Mouse (Mus musculus): Measurements from ENCODE around the gene Abcc2. TPM values are rescaled to one million over a fixed set of nuclear protein-coding genes. Genes with fewer than 3 reads are reported as not detected.

Abcc2 gene
- polyA plus RNA-seq, 1 experiment from 2014 or later: not detected

DNA sequence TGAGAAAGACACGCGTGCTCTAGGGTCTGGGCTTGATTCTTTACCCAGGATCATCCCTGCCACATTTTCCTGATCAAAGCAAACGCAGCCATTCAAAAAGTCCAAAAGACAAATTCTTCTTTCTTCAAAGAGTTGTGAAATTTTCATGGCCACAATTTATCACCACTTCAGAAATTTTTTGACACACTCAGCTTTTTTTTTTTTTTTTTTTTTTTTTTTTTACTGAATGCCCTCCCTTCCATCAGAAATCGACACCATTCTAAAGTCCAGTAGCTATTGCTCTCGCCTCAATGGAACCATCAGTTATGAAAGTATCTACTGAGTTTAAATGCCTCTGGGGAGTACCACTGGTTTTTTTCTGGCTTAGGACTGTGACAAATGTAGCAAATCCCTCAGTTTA lies 1.6 kb upstream of the Abcc2 start:
- no peak for ATAC-seq (ENCODE audit: insufficient number of reproducible peaks, insufficient read depth, low FRiP score, low TSS enrichment, low read depth)
- no peaks in the 10 kb centered on the region for H3K27me3 ChIP-seq
- no peaks in the 10 kb centered on the region for H3K9me3 ChIP-seq
- no peak overlapping the region for H3K9ac ChIP-seq (replicated peaks)
- no peak overlapping the region for H3K27ac ChIP-seq
- H3K4me3 ChIP-seq (replicated peaks): no peak overlapping the region
- WGBS: 82% methylated on average over 5 of the region's 5 CpGs
- H3K36me3 ChIP-seq: no peaks in the 10 kb centered on the region
- no peak overlapping the region for H3K4me2 ChIP-seq
- H3K4me1 ChIP-seq (replicated peaks): no peaks in the 10 kb centered on the region

GRCm38 (mm10) chr19:43784761-43785160 lies 2.8 kb downstream of the Abcc2 start:
- WGBS: 59% methylated on average over 8 of the region's 8 CpGs
- no peaks in the 10 kb centered on the region for H3K4me1 ChIP-seq (replicated peaks)
- no peak overlapping the region for H3K4me2 ChIP-seq
- H3K27ac ChIP-seq: no peak overlapping the region
- no peak overlapping the region for H3K4me3 ChIP-seq (replicated peaks)
- ATAC-seq (ENCODE audit: insufficient number of reproducible peaks, insufficient read depth, low FRiP score, low TSS enrichment, low read depth): no peak
- no peaks in the 10 kb centered on the region for H3K27me3 ChIP-seq
- no peaks in the 10 kb centered on the region for H3K9me3 ChIP-seq
- H3K36me3 ChIP-seq: no peaks in the 10 kb centered on the region
- H3K9ac ChIP-seq (replicated peaks): no peak overlapping the region

DNA sequence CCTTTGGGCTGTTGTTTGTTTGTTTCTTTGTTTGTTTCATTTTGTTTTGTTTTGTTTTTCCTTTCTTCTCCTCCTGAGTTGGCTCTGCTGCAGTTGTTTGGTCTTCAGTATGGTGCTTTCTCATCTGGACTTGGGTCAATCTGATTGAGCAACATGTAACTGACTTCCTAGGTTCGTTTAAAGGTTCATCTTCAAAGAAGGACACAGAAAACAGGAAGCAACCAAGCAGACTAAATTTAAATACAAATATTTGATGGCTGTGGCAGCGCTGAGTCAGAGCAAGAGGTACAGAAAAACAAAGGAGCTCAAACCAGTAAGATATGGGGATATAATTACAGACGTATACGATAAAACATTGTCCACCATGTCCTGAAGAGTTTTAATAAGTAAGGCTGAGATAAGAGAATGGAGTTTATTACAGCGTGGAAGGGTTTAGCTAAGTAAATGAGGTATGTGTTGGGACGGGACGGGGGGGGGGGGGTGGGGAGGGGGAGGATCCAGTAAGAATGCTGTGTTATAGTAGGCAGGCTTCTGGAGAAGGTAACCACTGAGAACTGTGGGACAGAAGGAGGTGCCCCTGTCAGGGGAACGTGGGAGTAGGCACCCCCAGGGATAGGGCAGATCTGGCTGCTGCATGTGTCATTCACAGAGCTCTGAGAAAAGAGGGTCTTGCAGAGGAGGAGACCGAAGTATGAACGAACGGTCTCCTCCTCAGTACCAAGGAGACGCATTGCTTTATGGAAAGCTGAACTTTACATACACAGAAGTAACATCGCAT lies 4.4 kb downstream of the Abcc2 start:
- Histone ChIP-seq H3K27me3 (no peaks in the 10 kb centered on the region), H3K9me3 (no peaks in the 10 kb centered on the region), H3K27ac (no peak overlapping the region), H3K4me1 (replicated peaks) (no peaks in the 10 kb centered on the region), H3K4me2 (no peak overlapping the region), H3K4me3 (replicated peaks) (no peak overlapping the region), H3K9ac (replicated peaks) (no peak overlapping the region), H3K36me3 (no peaks in the 10 kb centered on the region)
- no peak for ATAC-seq (ENCODE audit: insufficient number of reproducible peaks, insufficient read depth, low FRiP score, low TSS enrichment, low read depth)
- 80% methylated on average over 13 of the region's 13 CpGs for WGBS

DNA sequence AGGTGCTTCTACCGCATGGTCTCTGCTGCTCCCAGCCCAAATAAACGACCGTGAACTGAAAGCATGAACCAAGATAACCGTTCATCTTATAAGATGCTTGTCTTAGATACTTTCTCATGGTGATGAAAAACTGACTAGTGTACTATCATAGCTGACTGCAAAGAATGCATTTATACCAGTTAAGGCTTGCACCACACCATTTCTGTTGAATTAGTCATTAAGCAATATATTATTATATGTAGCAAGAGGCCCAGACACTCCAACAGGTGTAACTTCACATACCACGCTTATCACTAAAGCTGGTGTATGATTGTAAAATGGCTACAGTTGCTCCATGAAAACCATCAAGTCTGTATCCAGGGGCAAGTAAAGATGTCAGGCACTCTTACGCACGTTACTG lies 7.8 kb downstream of the Abcc2 start:
- Histone ChIP-seq H3K4me2 (no peak overlapping the region), H3K27ac (no peak overlapping the region), H3K4me3 (replicated peaks) (no peak overlapping the region), H3K9ac (replicated peaks) (no peak overlapping the region), H3K36me3 (no peaks in the 10 kb centered on the region), H3K4me1 (replicated peaks) (no peaks in the 10 kb centered on the region), H3K9me3 (no peaks in the 10 kb centered on the region), H3K27me3 (no peaks in the 10 kb centered on the region)
- ATAC-seq (ENCODE audit: insufficient number of reproducible peaks, insufficient read depth, low FRiP score, low TSS enrichment, low read depth): no peak
- 89% methylated on average over 7 of the region's 7 CpGs for WGBS

GRCm38 (mm10) chr19:43792537-43792936 lies 10.5 kb downstream of the Abcc2 start:
- Histone ChIP-seq H3K4me3 (replicated peaks) (no peak overlapping the region), H3K36me3 (no peaks in the 10 kb centered on the region), H3K4me1 (replicated peaks) (no peaks in the 10 kb centered on the region), H3K9me3 (no peaks in the 10 kb centered on the region), H3K4me2 (no peak overlapping the region), H3K27me3 (no peaks in the 10 kb centered on the region), H3K27ac (no peak overlapping the region), H3K9ac (replicated peaks) (no peak overlapping the region)
- 92% methylated on average over 4 of the region's 4 CpGs for WGBS
- ATAC-seq (ENCODE audit: insufficient number of reproducible peaks, insufficient read depth, low FRiP score, low TSS enrichment, low read depth): no peak

GRCm38 (mm10) chr19:43793951-43794350 lies 12.0 kb downstream of the Abcc2 start:
- no peak for ATAC-seq (ENCODE audit: insufficient number of reproducible peaks, insufficient read depth, low FRiP score, low TSS enrichment, low read depth)
- Histone ChIP-seq H3K4me2 (no peak overlapping the region), H3K4me3 (replicated peaks) (no peak overlapping the region), H3K9ac (replicated peaks) (no peak overlapping the region), H3K27ac (no peak overlapping the region), H3K36me3 (no peaks in the 10 kb centered on the region), H3K9me3 (no peaks in the 10 kb centered on the region), H3K4me1 (replicated peaks) (no peaks in the 10 kb centered on the region), H3K27me3 (no peaks in the 10 kb centered on the region)
- 86% methylated on average over 1 of the region's 1 CpGs for whole genome bisulfite sequencing

DNA sequence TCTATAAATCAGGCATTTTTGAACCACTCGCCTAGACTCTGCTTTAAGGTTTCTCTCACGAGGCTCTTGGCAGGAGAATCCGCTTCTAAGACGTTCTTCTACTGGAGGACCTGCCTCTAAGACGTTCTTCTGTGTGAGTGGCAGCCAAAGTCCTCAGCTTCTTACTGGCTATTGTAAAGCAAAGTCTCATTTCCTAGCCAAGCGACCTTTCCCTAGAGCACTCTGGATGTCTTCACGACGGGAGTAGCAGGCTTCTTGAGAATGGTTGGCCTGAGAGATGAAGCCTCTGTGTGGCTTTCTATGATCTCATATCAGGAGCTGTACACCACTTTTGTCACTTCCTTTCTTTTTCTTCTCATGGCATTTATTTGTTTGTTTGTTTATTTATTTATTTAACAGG lies 13.5 kb downstream of the Abcc2 start:
- Histone ChIP-seq H3K27ac (no peak overlapping the region), H3K36me3 (no peaks in the 10 kb centered on the region), H3K4me2 (no peak overlapping the region), H3K27me3 (no peaks in the 10 kb centered on the region), H3K4me3 (replicated peaks) (no peak overlapping the region), H3K9ac (replicated peaks) (no peak overlapping the region), H3K4me1 (replicated peaks) (no peaks in the 10 kb centered on the region), H3K9me3 (no peaks in the 10 kb centered on the region)
- 82% methylated on average over 8 of the region's 8 CpGs for WGBS
- ATAC-seq (ENCODE audit: insufficient number of reproducible peaks, insufficient read depth, low FRiP score, low TSS enrichment, low read depth): no peak

- Histone ChIP-seq H3K9me3 (no peaks in the 10 kb centered on the region), H3K4me1 (replicated peaks) (no peaks in the 10 kb centered on the region), H3K9ac (replicated peaks) (no peak overlapping the region), H3K36me3 (no peaks in the 10 kb centered on the region), H3K27me3 (no peaks in the 10 kb centered on the region), H3K4me2 (no peak overlapping the region), H3K4me3 (replicated peaks) (no peak overlapping the region), H3K27ac (no peak overlapping the region)
- 80% methylated on average over 5 of the region's 5 CpGs for WGBS
- ATAC-seq (ENCODE audit: insufficient number of reproducible peaks, insufficient read depth, low FRiP score, low TSS enrichment, low read depth): no peak
These were observed 15.2 kb downstream of the Abcc2 start for GRCm38 (mm10) chr19:43797216-43797615.

- H3K27ac ChIP-seq: no peak overlapping the region
- no peak for ATAC-seq (ENCODE audit: insufficient number of reproducible peaks, insufficient read depth, low FRiP score, low TSS enrichment, low read depth)
- 83% methylated on average over 9 of the region's 9 CpGs for WGBS
- H3K27me3 ChIP-seq: no peaks in the 10 kb centered on the region
- H3K4me1 ChIP-seq (replicated peaks): no peaks in the 10 kb centered on the region
- no peaks in the 10 kb centered on the region for H3K9me3 ChIP-seq
- no peak overlapping the region for H3K9ac ChIP-seq (replicated peaks)
- no peaks in the 10 kb centered on the region for H3K36me3 ChIP-seq
- H3K4me3 ChIP-seq (replicated peaks): no peak overlapping the region
- no peak overlapping the region for H3K4me2 ChIP-seq
These were observed 19.5 kb downstream of the Abcc2 start for GRCm38 (mm10) chr19:43801427-43802051.

DNA sequence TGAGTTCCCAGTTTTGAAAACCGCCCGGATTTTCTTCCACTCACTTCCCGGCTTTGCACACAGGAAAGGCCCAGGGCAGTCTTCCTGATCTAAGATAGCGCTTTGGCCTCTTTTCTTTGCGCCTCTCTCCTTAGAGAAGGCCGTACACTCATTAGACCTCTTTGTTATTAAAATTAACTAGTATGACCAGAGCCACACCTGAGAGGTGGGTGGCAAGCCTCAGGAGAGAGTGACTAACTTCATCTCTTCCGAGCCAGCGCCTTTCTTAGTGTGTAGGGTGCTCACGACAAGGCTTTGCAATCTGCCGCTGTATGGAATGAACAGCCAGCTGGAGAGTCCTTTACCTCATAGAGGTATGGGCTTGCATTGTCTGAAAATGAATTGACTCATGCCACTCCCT lies 21.9 kb downstream of the Abcc2 start:
- 89% methylated on average over 10 of the region's 10 CpGs for WGBS
- no peaks in the 10 kb centered on the region for H3K4me1 ChIP-seq (replicated peaks)
- no peak overlapping the region for H3K9ac ChIP-seq (replicated peaks)
- no peak overlapping the region for H3K4me3 ChIP-seq (replicated peaks)
- ATAC-seq (ENCODE audit: insufficient number of reproducible peaks, insufficient read depth, low FRiP score, low TSS enrichment, low read depth): no peak
- no peak overlapping the region for H3K27ac ChIP-seq
- no peaks in the 10 kb centered on the region for H3K27me3 ChIP-seq
- no peaks in the 10 kb centered on the region for H3K9me3 ChIP-seq
- no peaks in the 10 kb centered on the region for H3K36me3 ChIP-seq
- H3K4me2 ChIP-seq: no peak overlapping the region

GRCm38 (mm10) chr19:43809331-43809730 lies 27.3 kb downstream of the Abcc2 start:
- H3K4me2 ChIP-seq: no peak overlapping the region
- H3K9me3 ChIP-seq: no peaks in the 10 kb centered on the region
- WGBS: 39% methylated on average over 4 of the region's 4 CpGs
- H3K27ac ChIP-seq: no peak overlapping the region
- ATAC-seq (ENCODE audit: insufficient number of reproducible peaks, insufficient read depth, low FRiP score, low TSS enrichment, low read depth): no peak
- H3K36me3 ChIP-seq: no peaks in the 10 kb centered on the region
- no peak overlapping the region for H3K4me3 ChIP-seq (replicated peaks)
- no peaks in the 10 kb centered on the region for H3K4me1 ChIP-seq (replicated peaks)
- no peaks in the 10 kb centered on the region for H3K27me3 ChIP-seq
- no peak overlapping the region for H3K9ac ChIP-seq (replicated peaks)

- Histone ChIP-seq H3K27ac (no peak overlapping the region), H3K4me3 (replicated peaks) (no peak overlapping the region), H3K4me1 (replicated peaks) (no peaks in the 10 kb centered on the region), H3K9ac (replicated peaks) (no peak overlapping the region), H3K9me3 (no peaks in the 10 kb centered on the region), H3K36me3 (no peaks in the 10 kb centered on the region), H3K4me2 (no peak overlapping the region), H3K27me3 (no peaks in the 10 kb centered on the region)
- 93% methylated on average over 4 of the region's 4 CpGs for WGBS
- ATAC-seq (ENCODE audit: insufficient number of reproducible peaks, insufficient read depth, low FRiP score, low TSS enrichment, low read depth): no peak
These were observed 29.4 kb downstream of the Abcc2 start for GRCm38 (mm10) chr19:43811419-43811818.

Data from limb, embryonic 12.5 days (tissue).